Comparison of ENCODE assay signal across 13 mouse cellular contexts in genomic region chr7:25793679-25794078, GRCm38 (mm10). TPM values are rescaled to one million over a fixed set of nuclear protein-coding genes. Genes with fewer than 3 reads are reported as not detected.
DNase-seq lines count a peak whose midpoint lies in the region; ATAC-seq and TF ChIP-seq lines count a peak whose summit lies in the region.
"Had no signal": no experiment of that assay in that cellular context is flagged by ENCODE, and none has a peak within 500 bp of the region (broad histone marks: within the 10 kb centered on the region; RNA-seq: fewer than 3 reads in every experiment).

No protein-coding gene starts in this region.

- WGBS in hindbrain, postnatal 0 days: 61% methylated on average over 3 of the region's 3 CpGs
- WGBS in hindbrain, embryonic 11.5 days: 56% methylated on average over 3 of the region's 3 CpGs

- H3K4me2 ChIP-seq in hindbrain, postnatal 0 days (ENCODE audit: low read depth, low read length): no peak overlapping the region
- H3K4me2 ChIP-seq in hindbrain, embryonic 11.5 days (replicated peaks; ENCODE audit: low read depth, low read length): no peak overlapping the region
- H3K4me2 ChIP-seq: hindbrain, embryonic 12.5 days; lung, embryonic 15.5 days had no signal

- H3K4me3 ChIP-seq in hindbrain, postnatal 0 days (ENCODE audit: low read length): no peak overlapping the region
- H3K4me3 ChIP-seq in hindbrain, embryonic 11.5 days (ENCODE audit: low read depth, low read length): no peak overlapping the region
- H3K4me3 ChIP-seq: hindbrain, embryonic 12.5 days; lung, embryonic 15.5 days had no signal

- no peak overlapping the region for H3K27ac ChIP-seq in hindbrain, postnatal 0 days
- H3K27ac ChIP-seq in hindbrain, embryonic 11.5 days (ENCODE audit: low read depth, low read length): no peak overlapping the region
- H3K27ac ChIP-seq: hindbrain, embryonic 12.5 days; lung, embryonic 15.5 days had no signal

- no peaks in the 10 kb centered on the region for H3K36me3 ChIP-seq in hindbrain, postnatal 0 days (ENCODE audit: insufficient read depth, low read length)
- H3K36me3 ChIP-seq in hindbrain, embryonic 11.5 days (ENCODE audit: control insufficient read depth, insufficient read depth, low read length): no peaks in the 10 kb centered on the region
- H3K36me3 ChIP-seq: hindbrain, embryonic 12.5 days; lung, embryonic 15.5 days had no signal

- H3K9me3 ChIP-seq in hindbrain, postnatal 0 days (ENCODE audit: low read length): no peaks in the 10 kb centered on the region
- no peaks in the 10 kb centered on the region for H3K9me3 ChIP-seq in hindbrain, embryonic 11.5 days (ENCODE audit: control insufficient read depth, low read length)
- H3K9me3 ChIP-seq: lung, embryonic 15.5 days had no signal

- no peaks in the 10 kb centered on the region for H3K27me3 ChIP-seq in hindbrain, postnatal 0 days (ENCODE audit: insufficient read depth, low read length)
- no peaks in the 10 kb centered on the region for H3K27me3 ChIP-seq in hindbrain, embryonic 11.5 days (ENCODE audit: control insufficient read depth, insufficient read depth, low read length)
- H3K27me3 ChIP-seq: lung, embryonic 15.5 days; Patski had no signal

- no peak for DNase-seq in hindbrain, postnatal 0 days (ENCODE audit: low spot score)
- no peak for DNase-seq in hindbrain, embryonic 11.5 days (ENCODE audit: low spot score)
- peak; percentile 57 for DNase-seq in urinary bladder, postnatal 14 days (ENCODE audit: low spot score)
- DNase-seq in urinary bladder, adult 18-20 months (ENCODE audit: low spot score in 2 of 2): no peak
- DNase-seq in kidney, postnatal 4 days: peak; percentile 64 to 71
- no peak for DNase-seq in retina, embryonic 14.5 days (ENCODE audit: low spot score)
- no peak for DNase-seq in frontal cortex, postnatal 14 days (ENCODE audit: low spot score in 2 of 2)
- DNase-seq in right cerebral cortex, postnatal 4 days: no peak
- DNase-seq: cerebellum, adult 11 months; layer of hippocampus, postnatal 36 days had no signal

- peak; percentile 3; the same call in 1 of the 2 replicates for TF ChIP-seq CTCF in hindbrain, postnatal 0 days (IDR thresholded peaks at IDR 0.05; ENCODE audit: low read depth)

- no peak for ATAC-seq in hindbrain, postnatal 0 days
- ATAC-seq in hindbrain, embryonic 11.5 days (ENCODE audit: low FRiP score): no peak
- ATAC-seq: Patski had no signal

- H3K4me1 ChIP-seq in hindbrain, postnatal 0 days (ENCODE audit: insufficient read depth, low read length): no peaks in the 10 kb centered on the region
- no peaks in the 10 kb centered on the region; the same call in 1 of the 2 replicates for H3K4me1 ChIP-seq in hindbrain, embryonic 11.5 days (replicated peaks; ENCODE audit: control insufficient read depth, insufficient read depth, low read length)

- H3K9ac ChIP-seq in hindbrain, postnatal 0 days (replicated peaks; ENCODE audit: low read length): no peak overlapping the region
- H3K9ac ChIP-seq in hindbrain, embryonic 11.5 days (ENCODE audit: low read depth, low read length): no peak overlapping the region
- H3K9ac ChIP-seq: hindbrain, embryonic 12.5 days; lung, embryonic 15.5 days had no signal

RNA-seq across cellular contexts. Expression of gene Axl, which starts 5.2 kb away (rescaled TPM):
- total RNA-seq in hindbrain, postnatal 0 days (2014; rRNA removed): 41.7 and 44.3 TPM in 2 replicates
- polyA plus RNA-seq in hindbrain, postnatal 0 days (2015; fragmentation: Nextera tagmentation; extraction: Ambion mirVana): 24.5 and 26.8 TPM in 2 replicates
- polyA plus RNA-seq in hindbrain, embryonic 11.5 days (2014; fragmentation: Nextera tagmentation; extraction: Ambion mirVana): 15.0 and 19.4 TPM in 2 replicates

RNA-seq across cellular contexts. Expression of gene Cyp2s1, which starts 23.0 kb away (rescaled TPM):
- total RNA-seq in hindbrain, postnatal 0 days (2014; rRNA removed): 3.8 and 4.4 TPM in 2 replicates
- polyA plus RNA-seq in hindbrain, postnatal 0 days (2015; fragmentation: Nextera tagmentation; extraction: Ambion mirVana): 3.5 and 4.3 TPM in 2 replicates
- polyA plus RNA-seq in hindbrain, embryonic 11.5 days (2014; fragmentation: Nextera tagmentation; extraction: Ambion mirVana): 0.69 and 0.95 TPM in 2 replicates

RNA-seq across cellular contexts. Expression of gene Hnrnpul1, which starts 39.1 kb away (rescaled TPM):
- 116 and 128 TPM in 2 replicates for total RNA-seq in hindbrain, postnatal 0 days (2014; rRNA removed)
- polyA plus RNA-seq in hindbrain, postnatal 0 days (2015; fragmentation: Nextera tagmentation; extraction: Ambion mirVana): 43.4 and 44.6 TPM in 2 replicates
- polyA plus RNA-seq in hindbrain, embryonic 11.5 days (2014; fragmentation: Nextera tagmentation; extraction: Ambion mirVana): 68.1 and 70.1 TPM in 2 replicates

Comparison
In these comparisons a context has a peak if more than half of its experiments do, and no peak if none do; other contexts are left out.
1. DNase-seq: peak in urinary bladder, postnatal 14 days (single experiment) and kidney, postnatal 4 days (2 of 2); none in hindbrain, postnatal 0 days (single experiment), hindbrain, embryonic 11.5 days (single experiment), urinary bladder, adult 18-20 months (0 of 2), retina, embryonic 14.5 days (single experiment), frontal cortex, postnatal 14 days (0 of 2) and right cerebral cortex, postnatal 4 days (single experiment).